Mouse (Mus musculus) heart, postnatal 0 days (tissue): ENCODE data around the gene Acyp1. TPM values are rescaled to one million over a fixed set of nuclear protein-coding genes. Genes with fewer than 3 reads are reported as not detected.

Experiments used
- ATAC-seq: fragments of 200-750 bp; cut with Nextera tagmentation; 2 replicates; pipeline ENCODE4 v1.8.0; 2017; ENCODE audit warnings: low read depth, moderate number of reproducible peaks, moderate library complexity; ENCODE audit not compliant: insufficient read depth
- DNase-seq: peaks from one replicate; pipeline ENCODE4 v3.0.0-alpha.2; 2016; ENCODE audit warnings: low spot score
- H3K27ac ChIP-seq: fragments of 300-500 bp; sonication (generic); 2 replicates; pipeline ENCODE4 v1.5.1; 2014; ENCODE audit warnings: low read depth, mild to moderate bottlenecking
- H3K27me3 ChIP-seq: fragments of 300-500 bp; sonication (generic); 2 replicates; pipeline ENCODE4 v1.6.1; 2014; ENCODE audit warnings: low read length, mixed read lengths; ENCODE audit not compliant: control insufficient read depth, insufficient read depth
- H3K36me3 ChIP-seq: fragments of 300-500 bp; sonication (generic); replicated peaks from 2 replicates; pipeline ENCODE4 v1.6.1; 2014; ENCODE audit warnings: low read length, mixed read lengths; ENCODE audit not compliant: control insufficient read depth, insufficient read depth
- H3K4me1 ChIP-seq: fragments of 300-500 bp; sonication (generic); 2 replicates; pipeline ENCODE4 v1.6.1; 2014; ENCODE audit warnings: antibody characterized with exemption; ENCODE audit not compliant: control insufficient read depth, insufficient read depth
- H3K4me2 ChIP-seq: fragments of 300-500 bp; sonication (generic); 2 replicates; pipeline ENCODE4 v1.6.1; 2014; ENCODE audit warnings: low read depth, mild to moderate bottlenecking, low read length, moderate library complexity
- H3K4me3 ChIP-seq: fragments of 300-500 bp; sonication (generic); 2 replicates; pipeline ENCODE4 v1.5.1; 2014; ENCODE audit warnings: low read depth, low read length
- H3K9ac ChIP-seq: fragments of 300-500 bp; sonication (generic); replicated peaks from 2 replicates; pipeline ENCODE4 v1.6.1; 2014; ENCODE audit warnings: low read depth, low read length, mixed read lengths
- H3K9me3 ChIP-seq: fragments of 300-500 bp; sonication (generic); replicated peaks from 2 replicates; pipeline ENCODE4 v1.6.1; 2016; ENCODE audit warnings: low read length; ENCODE audit not compliant: control insufficient read depth
- CTCF ChIP-seq: IDR thresholded peaks from 2 replicates; pipeline ENCODE4 v1.5.1; 2016; ENCODE audit warnings: antibody characterized with exemption, control low read depth, low read depth
- EP300 ChIP-seq: IDR thresholded peaks from 2 replicates; pipeline ENCODE4 v1.6.1; 2016; ENCODE audit warnings: antibody characterized with exemption, low read depth
- WGBS: fragments of 180-500 bp; shearing (Covaris S2); extraction: QIAGEN DNeasy Blood & Tissue Kit; methylation state at CpG from one replicate; pipeline ENCODE4 v1.1.7; 2014; 5-methylcytosine and 5-hydroxymethylcytosine counted together
- polyA plus RNA-seq: library from polyadenylated mRNA; unstranded; fragments of >200 nt; fragmentation: Nextera tagmentation; extraction: Ambion mirVana; gene quantifications from 2 replicates; pipeline ENCODE4 v1.2.1, GENCODE M21; 2015
- total RNA-seq: library from RNA; depleted of rRNA; stranded (reverse); fragments of >200 nt; gene quantifications from 2 replicates; pipeline ENCODE4 v1.2.3, GENCODE M21; 2014; ENCODE audit warnings: low replicate concordance

The Acyp1 gene
- total and polyA plus RNA-seq, 2 experiments from 2014 or later, result 18.1 to 59.8 TPM

DNA sequence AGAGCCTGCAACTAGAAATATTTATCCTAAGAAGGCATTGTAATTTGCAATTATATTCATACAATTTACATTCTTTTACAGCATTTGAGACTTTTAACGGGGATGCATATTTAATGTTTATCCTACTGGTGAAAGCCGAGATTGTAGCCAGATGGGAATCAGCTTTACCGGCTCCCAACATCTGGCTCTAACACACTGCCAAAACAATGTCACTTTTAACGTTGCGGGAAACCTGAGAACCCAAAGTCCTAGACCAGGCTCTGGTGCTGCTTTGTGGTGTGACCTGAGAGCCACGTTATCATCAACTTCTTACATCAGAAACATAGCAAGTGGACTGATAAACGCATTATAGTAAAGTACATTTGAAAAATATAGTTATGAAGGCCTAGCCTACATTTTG, 23.3 kb downstream of the Acyp1 start:
- Histone ChIP-seq H3K4me3 (no peak overlapping the region), H3K27me3 (no peaks in the 10 kb centered on the region), H3K9me3 (no peaks in the 10 kb centered on the region), H3K36me3 (0 out of 2 replicates have a peak, but pooled peaks cover 8% of the 10 kb centered on the region), H3K27ac (no peak overlapping the region), H3K9ac (no peak overlapping the region), H3K4me2 (no peak overlapping the region), H3K4me1 (peaks cover 6% of the 10 kb centered on the region; the same call in 1 of the 2 replicates)
- DNase-seq, result no peak
- no peak for ATAC-seq
- WGBS, result 45% methylated on average over 7 of the region's 7 CpGs
- TF ChIP-seq EP300 (no peak), CTCF (no peak)

DNA sequence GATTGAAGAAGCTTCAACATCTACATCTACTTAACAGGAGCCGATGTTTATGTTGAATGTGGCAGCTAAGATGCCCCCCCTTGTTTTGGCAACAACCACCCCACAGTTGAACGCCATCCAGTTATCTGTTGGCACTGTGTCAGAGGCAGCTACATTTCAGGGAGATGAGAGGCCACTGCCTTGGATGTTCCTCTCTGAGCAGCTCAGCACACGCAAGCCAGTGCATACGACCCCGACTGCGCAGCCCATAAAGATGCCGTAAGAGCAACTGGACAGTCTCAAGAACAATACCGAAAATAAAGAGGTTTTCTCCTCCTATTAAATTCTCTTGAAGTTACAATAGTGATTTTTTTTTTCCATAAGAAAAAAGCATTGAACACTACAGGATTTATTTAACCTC, 23.7 kb downstream of the Acyp1 start:
- no peak overlapping the region for H3K4me2 ChIP-seq
- no peak for ATAC-seq
- peaks cover 6% of the 10 kb centered on the region; the same call in 1 of the 2 replicates for H3K4me1 ChIP-seq
- no peak for DNase-seq
- H3K27ac ChIP-seq, result no peak overlapping the region
- H3K9me3 ChIP-seq, result no peaks in the 10 kb centered on the region
- 54% methylated on average over 8 of the region's 8 CpGs for WGBS
- H3K27me3 ChIP-seq, result no peaks in the 10 kb centered on the region
- H3K9ac ChIP-seq, result no peak overlapping the region
- H3K36me3 ChIP-seq, result 0 out of 2 replicates have a peak, but pooled peaks cover 9% of the 10 kb centered on the region
- H3K4me3 ChIP-seq, result no peak overlapping the region
- no peak for TF ChIP-seq EP300
- TF ChIP-seq CTCF, result no peak

DNA sequence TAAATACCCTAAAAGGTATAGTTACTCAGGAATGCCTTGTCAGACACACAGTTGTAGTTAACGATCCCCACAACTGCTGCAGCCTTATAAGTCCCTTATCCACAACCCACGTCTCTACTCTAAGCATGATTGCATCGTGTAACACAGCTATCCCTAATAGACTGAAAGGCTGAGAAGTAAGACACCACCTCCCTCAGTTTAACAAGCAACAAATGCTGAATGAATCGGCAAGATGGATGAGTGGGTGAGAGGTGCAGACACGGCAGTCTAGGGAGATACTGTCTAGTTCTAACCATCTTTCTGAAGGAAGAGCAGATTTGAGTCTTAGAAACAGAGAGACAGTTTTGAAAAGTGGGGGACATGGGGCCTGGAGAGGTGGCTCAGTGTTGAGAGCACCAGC, 25.0 kb downstream of the Acyp1 start:
- TF ChIP-seq CTCF, result no peak
- Histone ChIP-seq H3K4me1 (peaks cover 6% of the 10 kb centered on the region; the same call in 1 of the 2 replicates), H3K27ac (no peak overlapping the region), H3K4me3 (no peak overlapping the region), H3K9ac (no peak overlapping the region), H3K4me2 (no peak overlapping the region), H3K9me3 (no peaks in the 10 kb centered on the region), H3K36me3 (0 out of 2 replicates have a peak, but pooled peaks cover 18% of the 10 kb centered on the region), H3K27me3 (no peaks in the 10 kb centered on the region)
- WGBS, result 77% methylated on average over 5 of the region's 5 CpGs
- no peak for DNase-seq
- no peak for ATAC-seq

DNA sequence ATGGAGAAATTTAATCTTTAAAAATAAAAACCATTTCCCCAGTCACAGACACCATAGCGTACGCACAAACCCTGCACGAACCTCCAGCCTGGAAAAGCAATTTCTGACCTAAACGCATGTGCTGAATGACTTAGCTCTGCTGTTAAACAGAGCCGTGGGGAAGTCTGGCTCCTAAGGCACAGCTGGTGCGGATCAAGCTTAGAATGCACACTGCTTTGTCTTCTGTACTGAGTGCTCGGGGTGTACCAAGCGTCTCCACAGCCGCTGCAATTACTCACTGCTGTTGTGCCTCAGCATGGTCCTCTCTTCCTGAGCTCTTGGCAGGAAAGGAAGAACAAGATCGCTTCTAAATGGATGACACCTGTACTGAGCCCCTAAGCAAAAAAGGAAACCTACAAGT, 25.7 kb downstream of the Acyp1 start:
- no peaks in the 10 kb centered on the region for H3K27me3 ChIP-seq
- H3K27ac ChIP-seq, result no peak overlapping the region
- ATAC-seq, result no peak; the same call in 1 of the 2 replicates
- peak; percentile 25 for DNase-seq
- no peak for TF ChIP-seq EP300
- H3K36me3 ChIP-seq, result 0 out of 2 replicates have a peak, but pooled peaks cover 18% of the 10 kb centered on the region
- H3K9ac ChIP-seq, result no peak overlapping the region
- H3K9me3 ChIP-seq, result no peaks in the 10 kb centered on the region
- H3K4me3 ChIP-seq, result no peak overlapping the region
- H3K4me1 ChIP-seq, result peaks cover 6% of the 10 kb centered on the region; the same call in 1 of the 2 replicates
- H3K4me2 ChIP-seq, result no peak overlapping the region
- WGBS, result 70% methylated on average over 10 of the region's 10 CpGs

DNA sequence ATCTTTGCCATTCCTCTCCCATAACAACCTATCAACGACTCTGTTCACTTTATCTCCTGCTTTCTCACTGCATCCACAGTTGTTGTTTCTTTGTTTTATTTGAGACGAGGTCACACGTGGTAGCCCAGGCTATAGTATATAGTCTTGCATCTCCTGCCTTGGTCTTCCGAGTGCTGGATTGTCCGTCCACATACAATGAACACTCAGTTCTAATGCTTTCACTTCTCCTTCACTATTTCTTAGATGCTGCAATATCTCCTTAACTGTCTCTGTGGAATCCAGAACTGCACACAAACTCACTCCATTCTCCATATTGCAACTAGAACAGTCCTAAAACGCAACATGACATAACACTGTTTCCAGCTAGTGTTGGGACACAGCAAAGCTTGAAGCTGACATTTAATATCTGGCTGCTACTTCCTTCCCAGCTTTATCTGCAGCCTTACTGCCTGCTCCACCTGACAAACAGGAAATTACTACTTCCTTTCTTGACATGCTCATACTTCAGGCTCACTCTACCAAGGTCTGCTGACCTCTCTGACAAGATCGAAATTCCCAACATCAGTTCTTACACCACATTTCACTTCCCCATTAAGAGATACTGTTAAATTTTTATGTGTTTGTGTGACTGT, 31.1 kb downstream of the Acyp1 start:
- DNase-seq (peak; percentile 39), ATAC-seq (0 out of 2 replicates have a peak, but pooled peaks have one; percentile 53)
- H3K9ac ChIP-seq, result no peak overlapping the region
- 54% methylated on average over 7 of the region's 7 CpGs for WGBS
- H3K4me1 ChIP-seq, result no peaks in the 10 kb centered on the region
- TF ChIP-seq EP300 (no peak), CTCF (no peak)
- no peaks in the 10 kb centered on the region for H3K27me3 ChIP-seq
- H3K4me2 ChIP-seq, result no peak overlapping the region; the same call in 1 of the 2 replicates
- no peak overlapping the region for H3K4me3 ChIP-seq
- H3K9me3 ChIP-seq, result no peaks in the 10 kb centered on the region
- peak overlapping the region; percentile 59 for H3K27ac ChIP-seq
- H3K36me3 ChIP-seq, result 0 out of 2 replicates have a peak, but pooled peaks cover 18% of the 10 kb centered on the region
